Mouse (Mus musculus) heart, adult 2 months (tissue): ENCODE measurements at regions not wholly inside any gene's neighbourhood (a gene's known extent, or its start where the extent isn't known, plus 50 kb on each side); places are given as distances from the start of the nearest gene placed in this dataset.

Experiments
- CTCF ChIP-seq: fragments of 200-600 bp; IDR thresholded peaks from 2 replicates; pipeline ENCODE4 v1.8.1; 2022; ENCODE audit warnings: antibody characterized with exemption, mild to moderate bottlenecking, moderate library complexity
- EP300 ChIP-seq: fragments of 200-500 bp; IDR thresholded peaks from 2 replicates; pipeline ENCODE4 v1.6.1; 2011; ENCODE audit warnings: low read depth, low read length, control low read depth; ENCODE audit not compliant: insufficient read depth
- POLR2A ChIP-seq: fragments of 200-500 bp; IDR thresholded peaks from 2 replicates; pipeline ENCODE4 v1.6.1; 2011; ENCODE audit warnings: mild to moderate bottlenecking, low read depth, low read length, control low read depth; ENCODE audit not compliant: insufficient read depth

- TF ChIP-seq POLR2A = no peak
- TF ChIP-seq EP300 = no peak
- no peak for TF ChIP-seq CTCF
Observed at GRCm38 (mm10) chr8:49281254-49281653, 437.5 kb upstream of the Tenm3 start.
